Mouse (Mus musculus) cerebral cortex, adult 2 months (tissue): ENCODE results near the gene Tead4.

Experiments used
- WGBS: fragments of 180-500 bp; shearing (Covaris S2); methylation state at CpG from one replicate; pipeline ENCODE4 v1.1.7; 2018; 5-methylcytosine and 5-hydroxymethylcytosine counted together

Tead4 gene

DNA sequence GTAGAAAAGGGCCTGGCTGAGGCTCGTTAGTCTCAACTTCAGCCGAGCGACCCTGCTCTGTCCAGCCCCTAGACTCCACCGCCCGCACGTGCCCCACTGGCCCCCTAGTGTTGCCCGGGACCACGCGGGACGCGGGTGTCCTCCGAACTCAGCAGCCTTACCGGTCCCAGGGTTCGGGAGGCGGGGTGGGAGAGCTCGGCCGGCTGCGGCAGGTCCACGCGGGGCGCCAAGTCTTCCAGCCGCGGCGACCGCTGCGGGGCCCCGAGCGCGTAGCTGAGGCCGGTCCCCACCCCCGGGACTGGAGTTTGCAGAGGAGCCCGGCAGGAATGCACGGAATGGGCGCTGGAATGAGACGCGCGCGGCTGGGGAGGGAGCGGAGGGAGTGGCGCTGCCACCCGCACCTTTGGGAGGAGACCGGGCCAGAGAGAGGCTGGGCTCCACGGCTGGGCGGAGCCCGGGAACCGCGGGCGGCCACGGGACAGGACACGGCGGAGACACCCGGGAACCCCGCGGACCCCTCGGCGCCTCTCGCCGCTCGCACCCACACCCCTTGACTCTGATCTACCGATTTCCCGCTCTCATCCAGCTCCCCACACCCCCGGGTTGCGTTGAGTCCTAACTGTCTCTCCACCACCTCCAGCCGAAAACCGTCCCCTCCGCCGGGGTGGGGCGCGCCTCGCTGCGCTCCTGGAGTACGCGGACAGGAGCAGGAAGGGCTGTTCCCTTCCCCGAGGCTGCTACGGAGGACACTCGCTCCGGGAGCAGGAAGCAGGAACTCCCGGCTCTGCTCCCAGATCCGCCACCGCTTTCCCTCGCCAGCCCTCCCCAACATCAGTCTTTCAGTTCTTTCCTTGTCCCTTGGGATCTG lies at the start of gene Tead4:
Tead4 (minus strand) TSS at position 690 of the 868 bp plus-strand sequence.
- under 1% methylated on average over 80 of the region's 81 CpGs for WGBS

DNA sequence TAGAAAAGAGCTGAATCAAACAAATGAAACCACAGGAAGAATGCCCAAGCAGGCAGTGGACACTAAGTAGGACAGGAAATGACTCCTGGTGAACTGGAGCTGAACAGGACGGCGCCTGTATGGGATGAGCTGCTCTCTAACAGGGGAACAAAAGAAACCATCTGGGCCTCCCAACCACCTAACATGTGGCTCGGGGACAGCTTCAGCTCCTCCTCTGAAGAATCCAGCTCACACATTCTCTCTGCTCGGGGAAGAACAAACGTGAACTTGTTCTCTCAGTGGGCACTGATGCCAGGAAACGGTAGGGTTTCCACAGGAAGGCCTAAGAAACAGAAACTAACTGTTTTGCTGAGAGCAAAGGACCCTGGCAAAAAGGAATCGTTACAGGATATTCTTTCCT lies 49.1 kb upstream of the Tead4 start:
- 42% methylated on average over 7 of the region's 7 CpGs for WGBS

DNA sequence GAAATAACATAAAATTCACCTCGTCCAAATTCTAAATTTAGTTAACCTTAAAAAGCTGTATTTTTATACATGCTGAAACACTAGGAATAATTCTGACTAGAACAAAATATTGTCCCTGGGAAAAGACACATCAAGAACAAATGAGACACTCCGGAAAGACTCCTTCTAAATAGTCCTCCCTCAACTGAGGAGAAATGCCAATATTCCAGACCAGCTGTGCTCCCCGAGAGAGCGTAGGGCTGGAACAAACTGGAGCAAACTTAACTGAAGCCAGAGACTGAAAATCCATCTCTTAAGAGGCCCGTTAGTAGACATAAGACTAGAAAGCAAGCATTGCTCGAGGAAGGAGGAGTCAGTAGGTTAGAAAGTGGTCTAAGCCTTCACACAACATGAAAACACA lies 46.2 kb upstream of the Tead4 start:
- 28% methylated on average over 6 of the region's 6 CpGs for WGBS

DNA sequence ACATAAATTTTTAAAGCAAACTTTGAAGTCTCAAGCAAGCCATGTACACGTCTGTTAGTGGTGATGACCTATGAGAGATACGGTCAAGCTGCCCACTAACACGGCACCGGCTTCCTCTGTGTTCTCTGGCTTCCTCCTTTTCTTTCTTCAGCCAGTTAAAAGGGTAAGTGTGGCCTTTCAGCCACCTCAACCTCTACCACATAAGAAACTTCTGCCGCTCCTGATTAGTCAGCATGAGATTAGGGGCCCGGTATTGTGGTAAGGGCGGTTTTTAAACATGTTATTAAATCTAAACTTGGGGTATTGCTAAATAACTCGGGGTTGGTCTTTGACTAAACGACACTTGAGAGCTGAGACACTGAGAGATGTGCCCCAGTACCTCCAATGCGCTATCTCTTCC lies 45.0 kb upstream of the Tead4 start:
- 84% methylated on average over 10 of the region's 10 CpGs for WGBS

DNA sequence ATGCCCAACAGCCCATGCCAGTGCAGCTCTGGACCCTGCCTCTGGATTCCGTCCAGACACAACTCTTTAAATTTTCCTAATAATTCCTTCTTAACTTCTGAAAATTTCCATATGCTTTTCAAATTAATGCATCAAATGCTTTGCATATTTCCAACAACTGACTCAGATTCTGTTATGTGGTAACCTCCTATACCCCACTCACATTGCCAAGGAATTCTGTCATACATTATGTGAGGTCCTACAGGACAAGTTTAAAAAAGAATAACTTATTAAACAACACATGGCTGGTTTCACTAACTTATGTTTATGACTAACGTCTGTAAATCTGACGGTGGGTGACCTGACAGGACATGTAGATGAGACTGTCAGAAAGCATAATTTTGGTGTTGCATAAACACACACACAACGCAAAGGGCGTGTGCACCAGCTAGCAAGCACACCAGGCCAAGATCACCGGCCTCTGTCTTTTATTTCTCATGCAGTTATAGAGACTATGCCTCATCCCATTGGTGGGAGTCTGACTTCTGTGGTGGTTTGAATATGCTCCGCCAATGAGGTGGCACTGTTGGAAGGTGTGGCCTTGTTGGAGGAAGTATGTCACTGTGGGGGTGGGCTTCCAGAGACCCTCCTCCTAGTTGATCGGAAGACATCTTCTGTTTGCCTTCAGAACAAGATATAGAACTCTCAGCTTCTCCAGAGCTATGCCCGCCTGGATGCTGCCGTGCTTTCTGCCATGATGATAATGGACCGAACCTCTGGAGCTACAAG lies 41.5 kb upstream of the Tead4 start:
- WGBS = 93% methylated on average over 11 of the region's 11 CpGs

DNA sequence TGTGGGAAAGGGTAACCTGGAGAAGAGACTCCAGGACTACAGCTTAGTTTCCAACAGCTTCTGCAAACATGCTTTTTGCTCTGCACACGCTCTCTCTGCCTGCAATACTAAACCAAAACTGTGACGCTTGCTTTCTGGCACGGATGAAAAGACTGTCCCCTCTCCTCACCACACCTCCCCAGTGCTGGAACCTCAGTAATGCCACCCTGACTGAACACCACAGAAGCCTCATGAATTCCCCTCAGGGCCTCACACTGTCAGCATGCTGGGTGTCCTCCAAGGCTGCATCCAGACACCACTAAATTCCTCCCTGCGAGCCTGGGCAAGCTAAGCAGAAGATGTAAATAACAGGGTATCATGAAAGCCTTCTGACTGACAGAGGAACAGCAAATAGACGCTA lies 38.3 kb upstream of the Tead4 start:
- 28% methylated on average over 5 of the region's 5 CpGs for WGBS

DNA sequence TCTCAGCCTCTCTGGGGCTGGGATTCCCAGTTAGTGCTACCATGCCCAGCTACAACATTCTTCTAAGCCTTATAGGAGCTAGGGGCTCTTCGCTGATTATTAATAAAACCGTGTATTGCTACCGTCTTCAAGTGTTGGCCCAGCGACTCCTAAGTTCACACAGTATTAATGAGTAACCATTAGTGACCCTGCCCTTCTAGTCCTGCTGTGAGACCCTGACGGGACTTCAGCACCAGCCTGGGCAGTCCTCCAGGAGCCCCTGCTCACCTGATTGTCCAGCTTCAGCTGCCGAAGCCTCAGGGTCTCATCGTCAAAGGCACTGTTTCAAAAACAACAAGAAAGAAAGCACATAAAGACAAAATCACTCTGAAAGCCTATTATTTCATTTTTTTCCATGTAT lies 36.8 kb upstream of the Tead4 start:
- 81% methylated on average over 7 of the region's 7 CpGs for WGBS

DNA sequence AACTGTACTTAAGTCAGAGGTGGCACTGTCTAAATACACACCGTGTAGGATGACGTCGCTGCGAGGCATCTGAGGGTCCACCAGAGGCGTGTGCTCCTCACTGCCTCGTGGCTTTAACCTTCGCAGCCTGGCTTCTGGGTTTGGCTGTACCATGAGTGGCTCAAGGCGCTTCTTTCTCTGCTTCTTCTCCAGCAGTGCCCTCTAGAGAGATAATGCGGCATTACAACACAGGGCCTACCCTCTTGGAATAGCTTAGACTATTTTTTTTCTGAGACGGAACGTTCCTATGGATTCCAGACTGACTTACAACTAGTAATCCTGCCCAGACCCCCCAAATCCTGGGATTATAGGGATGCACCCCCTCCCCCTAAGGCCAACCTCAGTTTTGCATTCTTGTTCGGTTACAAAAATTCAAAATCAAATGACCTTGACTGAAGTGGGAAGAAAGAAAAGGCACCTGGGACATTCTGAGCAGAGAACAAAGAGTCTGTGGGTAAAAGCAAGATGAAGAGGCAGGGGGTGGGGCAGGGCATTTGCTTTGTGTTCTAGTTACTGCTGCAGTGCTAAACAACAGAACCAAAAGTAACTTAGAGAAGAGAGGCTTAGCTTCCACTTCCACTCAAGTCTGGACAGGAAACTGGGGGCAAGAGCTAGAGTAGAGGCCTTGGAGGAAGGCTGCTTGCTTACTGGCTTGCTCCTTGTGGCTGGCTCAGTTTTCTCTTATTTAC lies 33.9 kb upstream of the Tead4 start:
- 26% methylated on average over 12 of the region's 12 CpGs for WGBS

DNA sequence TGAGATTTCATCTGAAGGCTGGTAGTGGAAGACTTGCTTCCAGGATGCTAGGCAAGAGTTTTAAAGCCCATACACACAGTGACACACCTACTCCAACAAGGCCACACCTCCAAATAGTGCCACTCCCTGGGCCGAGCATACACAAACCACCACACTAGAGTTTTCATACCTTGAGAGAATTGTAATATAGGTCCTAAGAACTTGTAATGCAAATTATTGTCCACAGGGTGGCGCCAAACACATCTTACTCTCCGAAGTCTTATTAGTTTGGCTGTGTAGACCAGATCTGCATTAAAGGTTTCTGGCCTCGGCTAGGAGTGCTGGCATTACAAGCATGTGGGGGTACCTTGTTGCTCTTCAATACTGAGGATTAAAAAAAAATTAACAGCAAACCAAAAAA lies 17.7 kb upstream of the Tead4 start:
- 2% methylated on average over 4 of the region's 4 CpGs for WGBS

DNA sequence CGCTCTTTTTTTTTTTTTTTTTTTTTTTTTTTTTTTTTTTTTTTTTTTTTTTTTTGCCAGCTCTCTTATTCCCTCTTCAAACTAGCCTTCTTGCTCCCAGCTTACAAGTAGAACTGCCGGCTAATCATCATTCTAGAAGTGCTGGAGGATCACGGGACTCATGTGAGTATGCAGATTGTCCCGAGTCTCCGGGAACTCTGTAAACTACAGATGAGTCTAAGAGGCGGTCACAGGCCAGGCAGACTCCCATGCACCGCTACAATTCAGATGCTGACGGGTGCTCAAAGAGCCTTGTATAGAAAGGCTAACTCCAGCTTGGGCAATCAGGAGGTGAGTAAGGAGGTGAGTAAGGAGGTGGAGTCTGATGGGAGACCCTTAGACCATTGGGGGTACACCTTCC lies 15.0 kb upstream of the Tead4 start:
- WGBS = 74% methylated on average over 8 of the region's 8 CpGs

DNA sequence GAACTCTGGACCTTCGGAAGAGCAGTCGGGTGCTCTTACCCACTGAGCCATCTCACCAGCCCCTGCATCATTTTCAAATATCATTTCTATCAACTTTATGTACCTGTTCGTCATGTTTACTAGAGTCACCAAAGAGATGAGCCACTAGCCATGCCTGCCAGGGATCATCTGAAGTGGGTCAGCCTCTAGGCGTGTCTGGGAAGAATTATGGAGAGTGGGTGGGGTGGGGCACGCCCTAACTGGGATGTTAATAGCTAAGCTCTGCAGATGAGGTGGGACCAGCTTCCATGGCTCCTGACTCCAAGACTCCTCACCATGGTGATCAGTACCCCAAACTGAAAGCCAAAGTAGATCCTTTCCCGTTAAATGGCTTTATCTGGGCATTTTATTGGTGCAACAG lies 14.2 kb upstream of the Tead4 start:
- 87% methylated on average over 6 of the region's 6 CpGs for WGBS

DNA sequence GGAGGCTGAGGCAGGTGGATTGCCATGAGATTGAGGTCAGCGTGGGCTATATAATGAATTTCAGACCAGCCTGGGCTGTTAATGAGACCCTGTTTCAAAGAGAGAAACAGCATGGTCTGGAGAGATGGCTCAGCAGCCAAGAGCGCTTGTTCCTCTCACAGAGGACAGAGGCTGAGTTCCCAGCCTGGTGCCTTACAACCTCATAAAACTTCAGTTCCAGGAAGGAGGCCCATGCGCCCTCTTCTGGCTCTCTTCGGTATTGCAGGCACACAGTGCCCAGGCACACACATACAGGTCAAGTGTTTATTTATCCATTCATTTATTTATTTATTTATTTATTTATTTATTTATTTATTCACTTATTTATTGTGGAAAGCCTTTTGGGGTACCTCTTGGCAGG lies 7.7 kb upstream of the Tead4 start:
- 34% methylated on average over 4 of the region's 4 CpGs for WGBS

DNA sequence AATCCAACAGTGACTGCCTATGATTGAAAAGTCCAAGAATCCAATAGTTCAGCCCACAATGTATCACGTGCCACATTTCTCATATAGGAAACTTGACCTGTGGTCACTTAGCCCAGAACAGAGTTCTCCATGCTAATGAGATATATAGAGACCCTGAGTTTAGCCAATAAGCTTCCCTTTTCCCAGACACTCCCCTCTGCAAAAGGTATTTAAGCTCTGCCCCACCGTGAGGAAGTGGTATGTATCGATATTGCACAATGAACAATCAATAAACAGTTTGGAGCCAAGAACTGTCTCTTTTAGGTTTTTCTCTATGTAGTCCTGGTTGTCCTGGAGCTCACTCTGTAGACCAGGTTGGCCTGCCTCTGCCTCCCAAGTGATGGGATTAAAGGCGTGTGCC lies 4.2 kb upstream of the Tead4 start:
- 92% methylated on average over 4 of the region's 4 CpGs for WGBS

DNA sequence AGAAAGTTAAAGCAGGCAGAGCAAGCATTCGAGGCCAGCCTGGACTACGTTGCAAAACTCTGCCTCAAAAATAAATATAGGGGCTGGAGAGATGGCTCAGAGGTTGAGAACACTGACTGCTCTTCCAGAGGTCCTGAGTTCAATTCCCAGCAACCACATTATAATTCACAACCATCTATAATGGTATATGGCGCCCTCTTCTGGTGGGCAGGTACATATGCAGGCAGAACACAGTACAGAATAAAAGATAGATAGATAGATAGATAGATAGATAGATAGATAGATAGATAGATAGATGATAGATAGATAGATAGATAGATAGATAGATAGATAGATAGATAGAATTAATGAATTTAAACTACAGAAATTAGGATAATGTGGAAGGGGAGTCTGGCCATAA lies 2.0 kb upstream of the Tead4 start:
- 77% methylated on average over 3 of the region's 3 CpGs for whole genome bisulfite sequencing

DNA sequence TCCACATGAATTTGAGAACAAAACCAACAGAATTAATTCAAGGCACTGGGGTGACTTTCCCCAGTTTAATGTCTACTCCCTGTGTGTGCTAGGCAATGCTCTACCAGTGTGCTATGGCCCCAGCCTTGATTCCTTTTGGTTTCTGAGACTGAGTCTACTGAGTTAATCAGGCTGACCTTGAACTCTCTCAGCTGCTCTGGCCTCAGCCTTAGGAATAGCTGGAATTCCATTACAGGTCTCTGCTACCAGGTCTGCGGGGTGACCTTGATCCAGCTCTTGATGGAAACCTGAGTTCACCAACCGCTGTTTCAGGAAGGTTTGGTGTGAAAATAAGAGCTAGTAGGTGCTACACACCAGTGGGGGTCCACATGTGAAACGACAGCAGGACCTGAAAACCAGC lies 1.3 kb upstream of the Tead4 start:
- WGBS = 90% methylated on average over 3 of the region's 3 CpGs

DNA sequence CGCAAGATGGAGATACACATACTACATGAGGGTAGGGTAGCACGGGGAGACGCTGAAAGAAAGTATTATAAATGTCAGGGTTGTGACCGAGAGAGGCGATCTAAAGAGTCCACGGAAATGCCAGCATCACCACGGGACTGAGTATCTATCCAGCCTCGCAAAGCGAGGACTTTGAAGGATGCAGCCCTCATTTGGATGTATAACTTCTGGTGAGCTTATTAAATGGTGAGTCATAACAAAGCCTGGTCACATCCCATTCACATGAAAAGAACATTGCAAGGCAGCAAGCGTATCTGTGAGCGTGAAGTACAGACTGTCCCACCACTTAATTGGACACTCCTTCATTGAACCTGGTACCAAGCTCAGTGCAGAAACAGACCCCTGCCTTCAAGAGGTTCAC lies 835 bp upstream of the Tead4 start:
- 56% methylated on average over 11 of the region's 11 CpGs for WGBS

DNA sequence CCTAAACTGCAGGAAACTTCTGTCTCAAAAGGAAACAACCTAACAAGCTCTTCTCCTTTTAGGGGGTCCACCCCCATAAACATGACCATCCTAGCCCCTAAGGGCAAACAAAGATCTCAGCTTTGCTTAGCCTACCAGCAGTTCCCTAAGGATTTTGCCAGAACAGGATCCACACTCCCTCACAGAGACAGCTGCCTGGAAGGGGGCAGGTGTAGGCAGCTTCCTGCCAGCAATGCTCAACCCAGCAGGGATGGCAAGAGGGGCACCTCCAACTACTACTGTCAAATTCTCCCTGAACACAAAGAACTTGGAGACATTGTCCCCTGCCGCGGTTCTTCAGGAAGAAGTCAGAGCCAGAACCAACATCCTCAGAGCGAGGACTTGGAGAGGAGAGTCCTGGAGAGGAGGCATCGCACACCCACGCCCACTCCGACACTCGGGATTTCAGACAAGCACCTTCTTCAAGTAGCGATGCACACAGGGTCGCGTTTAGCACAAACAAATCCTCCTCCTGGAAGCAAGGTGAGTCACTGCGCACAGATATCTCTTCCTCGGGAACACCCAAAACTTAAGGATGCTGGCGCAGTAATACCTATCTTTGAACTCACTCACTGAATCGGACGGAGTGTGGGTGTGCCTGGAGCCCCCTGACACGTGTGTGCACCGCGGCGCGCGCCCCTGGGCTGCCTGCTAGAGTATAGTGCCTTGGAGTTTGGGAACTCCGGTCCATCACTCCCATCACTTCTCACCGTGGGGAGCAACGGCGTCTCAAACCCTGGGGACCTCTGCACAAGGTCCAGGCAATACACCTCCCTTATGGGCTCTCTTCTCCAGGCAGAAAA lies 1.1 kb downstream of the Tead4 start:
- 2% methylated on average over 25 of the region's 25 CpGs for WGBS

DNA sequence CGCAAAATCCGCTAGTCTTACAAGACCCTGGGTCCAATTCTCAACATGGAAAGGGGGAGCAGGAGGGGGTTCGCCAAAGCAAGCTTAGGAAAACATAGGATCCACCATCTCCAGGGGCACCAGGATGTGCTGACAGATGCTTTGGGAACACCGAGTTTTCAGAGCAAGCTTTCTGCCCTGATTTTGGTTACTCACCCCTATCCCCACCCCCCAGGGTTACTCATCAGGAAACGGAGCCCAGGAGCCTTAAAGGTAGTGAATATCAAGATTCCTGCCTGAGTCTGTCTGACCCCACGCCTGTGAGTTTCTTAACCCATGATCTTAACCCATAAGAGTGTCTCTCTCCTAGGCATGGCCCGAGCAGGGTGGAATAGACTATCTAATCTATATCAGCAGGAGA lies 2.4 kb downstream of the Tead4 start:
- 74% methylated on average over 7 of the region's 7 CpGs for WGBS

DNA sequence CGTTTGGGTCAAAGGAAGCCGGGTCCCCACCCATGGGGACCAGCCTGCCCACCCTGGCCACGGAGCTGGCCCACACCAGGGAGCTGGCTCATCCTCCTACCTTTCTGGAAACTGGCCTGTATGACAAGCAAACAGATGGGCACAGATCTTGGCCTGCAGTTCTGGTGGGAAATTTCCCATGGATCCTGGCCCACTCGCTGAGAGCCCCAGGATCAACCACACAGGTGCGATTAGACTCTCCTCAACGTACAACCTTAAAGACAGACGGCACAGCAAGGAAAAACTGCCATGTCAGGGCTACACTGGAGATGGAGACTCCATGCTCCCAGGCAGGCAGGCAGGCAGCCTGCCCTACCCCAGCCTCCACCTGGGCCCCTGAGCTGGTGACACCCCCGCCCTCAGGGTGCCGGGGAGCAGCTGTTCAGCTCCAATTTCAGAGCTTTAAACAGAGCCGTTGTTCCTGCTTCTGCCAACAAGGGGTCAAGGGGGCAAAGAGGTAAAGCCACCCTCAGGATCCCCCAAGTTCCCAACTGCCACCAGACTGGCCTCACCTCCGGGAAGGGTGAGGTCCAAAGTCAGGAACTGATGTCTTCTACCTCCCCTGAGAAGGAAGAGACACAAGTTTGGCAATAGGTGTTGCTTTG lies 3.8 kb downstream of the Tead4 start:
- 43% methylated on average over 11 of the region's 11 CpGs for WGBS

DNA sequence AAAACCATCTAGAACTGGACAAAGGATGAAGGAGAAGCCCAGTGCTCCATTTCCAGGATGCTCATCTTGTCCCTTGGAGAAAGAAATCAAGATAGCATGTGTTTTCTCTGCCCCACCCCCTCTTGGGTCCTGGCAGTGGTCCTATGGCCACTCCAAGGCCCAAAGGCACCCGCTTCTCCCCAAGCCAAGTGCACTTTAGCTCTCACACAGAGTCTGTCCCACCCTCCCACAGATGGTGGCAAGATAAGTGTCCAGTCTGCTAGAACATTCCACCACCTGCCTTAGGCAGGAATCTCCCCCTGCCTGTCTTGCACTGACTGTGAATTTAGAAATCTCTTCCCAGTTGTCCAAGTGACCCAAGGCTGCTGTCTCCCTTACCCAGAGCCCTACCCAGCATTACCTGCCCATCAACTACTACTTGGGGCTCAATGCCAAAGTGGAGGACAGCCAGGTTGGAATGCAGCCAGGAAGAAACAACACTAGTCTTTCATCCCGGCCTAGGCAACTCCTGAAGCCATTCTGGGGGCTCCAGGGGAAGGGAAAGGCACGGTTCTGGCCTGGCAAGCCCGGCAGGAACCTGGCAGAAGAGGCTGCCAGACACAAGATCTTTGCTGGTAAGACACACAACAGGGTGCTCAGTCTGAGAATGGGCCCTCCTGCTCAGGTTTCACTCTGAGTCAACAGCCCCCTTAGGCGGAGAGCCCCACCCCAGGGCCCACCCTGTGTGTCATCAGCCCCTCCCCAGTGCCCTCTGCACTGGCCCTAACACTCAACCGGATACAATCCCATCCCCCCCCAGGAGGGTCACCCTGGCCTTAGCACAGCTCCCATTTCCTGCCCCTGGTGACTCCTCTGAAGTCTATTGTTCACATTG lies 4.5 kb downstream of the Tead4 start:
- 37% methylated on average over 6 of the region's 6 CpGs for WGBS
